In the genomic region with DNA sequence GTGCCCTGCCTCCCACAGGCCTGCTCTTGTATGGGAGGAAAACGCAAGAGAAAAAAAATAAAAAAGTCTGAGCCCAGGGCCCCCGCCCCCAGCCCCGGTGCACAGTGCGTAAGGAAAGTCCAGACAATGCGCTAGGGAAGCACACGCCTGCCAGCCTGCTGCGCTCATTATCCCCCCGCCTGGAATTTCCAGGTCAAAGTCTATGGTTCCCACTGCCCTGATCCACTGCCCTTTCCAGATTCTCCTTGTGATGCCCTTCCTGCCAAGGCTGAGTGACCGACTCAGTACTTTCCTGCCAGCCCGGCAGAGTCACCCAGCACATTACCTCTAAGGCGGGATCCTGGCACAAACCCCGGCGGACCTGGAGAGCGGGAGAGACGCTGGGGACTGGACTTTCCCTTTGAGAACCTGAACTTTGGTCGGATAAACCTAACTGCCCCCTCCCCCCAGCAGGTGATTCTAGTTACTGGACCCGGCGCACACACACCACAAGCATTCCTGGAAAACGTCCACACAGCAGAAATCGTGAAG, we compare ENCODE assay signal across 7 mouse cellular contexts. TPM values are rescaled to one million over a fixed set of nuclear protein-coding genes. Genes with fewer than 3 reads are reported as not detected.
A peak's percentile ranks its signal among the peaks of the same experiment; 100 is the strongest.
DNase-seq lines count a peak whose midpoint lies in the region; ATAC-seq and TF ChIP-seq lines count a peak whose summit lies in the region.

No protein-coding gene starts in this region.

- no peak for TF ChIP-seq CTCF in heart, postnatal 0 days (IDR thresholded peaks at IDR 0.05; ENCODE audit: low read depth)

- H3K4me3 ChIP-seq in heart, postnatal 0 days (ENCODE audit: low read depth, low read length) = no peak overlapping the region
- H3K4me3 ChIP-seq in limb, embryonic 11.5 days (ENCODE audit: low read depth, low read length) = no peak overlapping the region
- H3K4me3 ChIP-seq in stomach, embryonic 15.5 days (replicated peaks) = peak overlapping the region; percentile 5; the same call in 1 of the 2 replicates

- no peaks in the 10 kb centered on the region for H3K9me3 ChIP-seq in heart, postnatal 0 days (replicated peaks; ENCODE audit: control insufficient read depth, low read length)
- no peaks in the 10 kb centered on the region for H3K9me3 ChIP-seq in limb, embryonic 11.5 days (ENCODE audit: control insufficient read depth, low read length)
- H3K9me3 ChIP-seq in stomach, embryonic 15.5 days = no peaks in the 10 kb centered on the region

- TF ChIP-seq EP300 in heart, postnatal 0 days (IDR thresholded peaks at IDR 0.05; ENCODE audit: low read depth) = peak; percentile 69

- no peaks in the 10 kb centered on the region for H3K27me3 ChIP-seq in heart, postnatal 0 days (ENCODE audit: control insufficient read depth, insufficient read depth, low read length)
- no peaks in the 10 kb centered on the region for H3K27me3 ChIP-seq in limb, embryonic 11.5 days (ENCODE audit: control insufficient read depth, insufficient read depth, low read length)
- H3K27me3 ChIP-seq in stomach, embryonic 15.5 days (replicated peaks) = no peaks in the 10 kb centered on the region

- H3K36me3 ChIP-seq in heart, postnatal 0 days (replicated peaks; ENCODE audit: control insufficient read depth, insufficient read depth, low read length) = no peaks in the 10 kb centered on the region
- H3K36me3 ChIP-seq in limb, embryonic 11.5 days (ENCODE audit: control insufficient read depth, insufficient read depth, low read length) = no peaks in the 10 kb centered on the region
- H3K36me3 ChIP-seq in stomach, embryonic 15.5 days = no peaks in the 10 kb centered on the region

- H3K4me1 ChIP-seq in heart, postnatal 0 days (ENCODE audit: control insufficient read depth, insufficient read depth) = peaks cover 70% of the 10 kb centered on the region
- H3K4me1 ChIP-seq in limb, embryonic 11.5 days (ENCODE audit: control insufficient read depth, insufficient read depth, low read length) = peaks cover 17% of the 10 kb centered on the region
- H3K4me1 ChIP-seq in stomach, embryonic 15.5 days = peaks cover 58% of the 10 kb centered on the region

- 40% methylated on average over 20 of the region's 20 CpGs for WGBS in heart, postnatal 0 days
- 56% methylated on average over 20 of the region's 20 CpGs for WGBS in limb, embryonic 11.5 days
- WGBS in stomach, embryonic 15.5 days = 54% methylated on average over 20 of the region's 20 CpGs

- peak; percentile 66 for DNase-seq in ZHBTc4 (ENCODE audit: low read depth, low spot score)
- DNase-seq in embryo, embryonic 9.5 days (ENCODE audit: extremely low spot score) = peak; percentile 27
- peak; percentile 68 for DNase-seq in heart, postnatal 0 days (ENCODE audit: low spot score)
- peak; percentile 52 for DNase-seq in limb, embryonic 11.5 days (ENCODE audit: low spot score)
- no peak for DNase-seq in right cerebral cortex, adult 2 months (ENCODE audit: low spot score in 2 of 2)
- no peak for DNase-seq in thymus, postnatal 10 days (ENCODE audit: low spot score in 2 of 2)

- H3K4me2 ChIP-seq in heart, postnatal 0 days (ENCODE audit: low read depth, low read length) = peak overlapping the region; percentile 47
- no peak overlapping the region for H3K4me2 ChIP-seq in limb, embryonic 11.5 days (ENCODE audit: low read depth, severe bottlenecking)
- H3K4me2 ChIP-seq in stomach, embryonic 15.5 days = peak overlapping the region; percentile 36

- no peak overlapping the region for H3K9ac ChIP-seq in heart, postnatal 0 days (replicated peaks; ENCODE audit: low read depth, low read length)
- H3K9ac ChIP-seq in limb, embryonic 11.5 days (ENCODE audit: low read length) = no peak overlapping the region
- H3K9ac ChIP-seq in stomach, embryonic 15.5 days = no peak overlapping the region

- peak; percentile 45; the same call in 1 of the 2 replicates for ATAC-seq in heart, postnatal 0 days (ENCODE audit: insufficient read depth, low read depth)
- ATAC-seq in limb, embryonic 11.5 days (ENCODE audit: insufficient number of reproducible peaks, low FRiP score, low TSS enrichment, low read depth) = 0 out of 2 replicates have a peak, but pooled peaks have one; percentile 49
- ATAC-seq in stomach, embryonic 15.5 days (ENCODE audit: insufficient read depth, low FRiP score, low read depth) = peak; percentile 37; the same call in 1 of the 2 replicates

- peak overlapping the region; percentile 86 for H3K27ac ChIP-seq in heart, postnatal 0 days (ENCODE audit: low read depth)
- H3K27ac ChIP-seq in limb, embryonic 11.5 days (replicated peaks; ENCODE audit: low read depth, low read length) = 0 out of 2 replicates have a peak overlapping the region, but pooled peaks have one; percentile 26
- peak overlapping the region; percentile 87 for H3K27ac ChIP-seq in stomach, embryonic 15.5 days

RNA-seq across cellular contexts. Expression of gene Col4a2, which starts 33.2 kb away (rescaled TPM):
- total RNA-seq in heart, postnatal 0 days (2014; rRNA removed; ENCODE audit: low replicate concordance) = 315 and 329 TPM in 2 replicates
- 87.7 and 98.5 TPM in 2 replicates for polyA plus RNA-seq in heart, postnatal 0 days (2015; fragmentation: Nextera tagmentation; extraction: Ambion mirVana)
- polyA plus RNA-seq in limb, embryonic 11.5 days (2014; fragmentation: Nextera tagmentation; extraction: Ambion mirVana) = 26.5 and 28.4 TPM in 2 replicates
- 72.1 and 81.2 TPM in 2 replicates for polyA plus RNA-seq in stomach, embryonic 15.5 days (2015; fragmentation: Nextera tagmentation; extraction: Ambion mirVana)

RNA-seq across cellular contexts. Expression of gene Col4a1, which starts 33.3 kb away (rescaled TPM):
- 921 and 1,061 TPM in 2 replicates for total RNA-seq in heart, postnatal 0 days (2014; rRNA removed; ENCODE audit: low replicate concordance)
- 163 and 191 TPM in 2 replicates for polyA plus RNA-seq in heart, postnatal 0 days (2015; fragmentation: Nextera tagmentation; extraction: Ambion mirVana)
- 103 and 115 TPM in 2 replicates for polyA plus RNA-seq in limb, embryonic 11.5 days (2014; fragmentation: Nextera tagmentation; extraction: Ambion mirVana)
- polyA plus RNA-seq in stomach, embryonic 15.5 days (2015; fragmentation: Nextera tagmentation; extraction: Ambion mirVana) = 191 and 208 TPM in 2 replicates

Comparison
In these comparisons a context has a peak if more than half of its experiments do, and no peak if none do; other contexts are left out.
1. DNase-seq: peak in ZHBTc4 (single experiment), embryo, embryonic 9.5 days (single experiment), heart, postnatal 0 days (single experiment) and limb, embryonic 11.5 days (single experiment); none in right cerebral cortex, adult 2 months (0 of 2) and thymus, postnatal 10 days (0 of 2).
2. H3K27ac ChIP-seq: peak in every context shown above with its lines; median percentile 87 in stomach, embryonic 15.5 days; 86 in heart, postnatal 0 days; 26 in limb, embryonic 11.5 days.
3. Peak in every context shown above with its lines, with median percentiles within 50 percentile points of each other: ATAC-seq.